Mouse (Mus musculus) left cerebral cortex, adult 11 months (tissue): Measurements from ENCODE around the gene AI182371.

Experiments used
- DNase-seq: peaks from one replicate; pipeline ENCODE4 v3.0.0; 2022; ENCODE audit warnings: low spot score

AI182371 gene

GRCm38 (mm10) chr2:35101443-35101842 lies at the start of gene AI182371:
Gene AI182371, minus strand, starts transcription at chr2:35101543.
- DNase-seq: no peak

GRCm38 (mm10) chr2:35148806-35149205 lies 47.5 kb upstream of the AI182371 start:
- no peak for DNase-seq

DNA sequence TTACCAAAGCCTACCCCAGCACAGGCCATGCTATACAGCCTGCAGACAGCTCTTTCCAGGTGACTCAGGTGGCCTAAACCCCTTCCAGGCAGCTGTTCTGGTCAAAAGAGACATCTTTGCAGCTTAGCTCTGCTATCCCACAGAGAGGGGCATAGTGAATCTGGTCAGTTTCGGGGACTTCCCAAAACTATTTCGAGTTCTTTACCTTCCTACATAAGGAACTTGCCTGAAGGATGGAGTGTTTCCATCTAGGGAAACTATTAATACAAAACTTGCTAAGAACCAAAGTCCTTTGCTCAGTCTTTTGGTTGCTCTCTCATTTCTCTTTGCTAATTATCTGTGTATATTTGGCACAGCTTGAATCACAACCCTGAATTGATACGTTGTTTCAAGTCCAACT lies 40.3 kb upstream of the AI182371 start:
- DNase-seq: no peak

GRCm38 (mm10) chr2:35138576-35138975 lies 37.2 kb upstream of the AI182371 start:
- DNase-seq: no peak

GRCm38 (mm10) chr2:35133891-35134290 lies 32.5 kb upstream of the AI182371 start:
- no peak for DNase-seq

DNA sequence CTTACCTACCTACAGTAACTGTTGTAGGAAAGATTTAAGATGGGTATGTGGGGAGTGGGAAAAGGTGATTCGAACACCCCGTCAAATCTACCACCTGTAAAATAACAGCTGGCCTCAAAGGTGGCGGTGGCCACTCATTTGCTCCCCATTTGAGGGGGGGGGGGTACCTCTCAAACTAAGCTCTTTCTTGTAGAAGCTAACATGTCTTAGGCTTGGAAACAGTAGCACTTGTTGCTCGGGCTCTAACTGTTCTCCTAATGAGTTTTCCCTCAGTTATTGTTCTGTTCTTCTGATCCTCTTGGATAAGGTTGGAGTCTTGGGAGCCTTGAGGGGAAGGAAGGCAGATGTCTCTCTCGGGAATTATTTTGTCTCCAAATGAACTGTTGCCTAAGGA lies 31.3 kb upstream of the AI182371 start:
- no peak for DNase-seq

GRCm38 (mm10) chr2:35131991-35132661 lies 30.8 kb upstream of the AI182371 start:
- peak; percentile 93 for DNase-seq

DNA sequence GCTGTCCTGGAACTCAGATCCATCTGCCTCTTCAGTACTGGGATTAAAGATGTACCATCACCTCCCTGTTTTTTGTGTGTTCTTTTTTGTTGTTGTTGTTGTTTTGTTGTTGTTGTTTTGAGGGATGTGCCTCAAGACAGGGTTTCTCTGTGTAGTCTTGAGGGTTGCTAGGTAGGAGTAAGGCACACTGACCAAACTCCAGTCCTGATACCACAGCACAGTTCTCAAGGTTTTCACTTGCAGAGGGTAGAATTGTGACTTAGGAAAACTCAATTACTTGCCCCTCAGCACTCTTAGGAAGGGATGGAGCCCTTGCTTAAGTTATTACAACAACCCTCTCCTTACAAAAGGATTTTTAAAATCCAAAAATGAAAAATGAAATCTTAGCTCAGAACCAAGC lies 30.1 kb upstream of the AI182371 start:
- no peak for DNase-seq

DNA sequence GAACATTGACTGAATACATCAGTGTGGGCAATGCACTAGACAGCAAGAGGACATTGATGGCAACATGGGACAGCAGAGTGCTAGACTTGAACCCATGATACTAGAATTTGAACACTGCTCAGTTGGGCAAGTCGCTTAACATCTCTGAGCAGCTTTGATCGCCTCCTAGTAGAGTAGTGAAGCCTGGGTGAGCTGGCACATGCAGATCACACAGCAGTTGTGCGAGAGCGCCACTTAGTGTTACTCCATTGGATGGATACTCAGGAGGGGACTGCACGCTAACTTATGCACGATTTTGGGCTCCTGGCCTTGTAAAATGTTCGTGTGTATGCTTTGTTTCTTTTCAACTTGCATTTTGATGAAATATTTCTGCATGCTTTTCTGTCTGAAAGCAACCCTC lies 23.4 kb upstream of the AI182371 start:
- no peak for DNase-seq

GRCm38 (mm10) chr2:35110521-35110920 lies 9.2 kb upstream of the AI182371 start:
- DNase-seq: no peak

GRCm38 (mm10) chr2:35109924-35110304 lies 8.6 kb upstream of the AI182371 start:
- no peak for DNase-seq

GRCm38 (mm10) chr2:35109141-35109923 lies 8.0 kb upstream of the AI182371 start, which contains the start of gene Cntrl:
Gene Cntrl, plus strand, starts transcription at chr2:35109492.
- DNase-seq: peak; percentile 87

DNA sequence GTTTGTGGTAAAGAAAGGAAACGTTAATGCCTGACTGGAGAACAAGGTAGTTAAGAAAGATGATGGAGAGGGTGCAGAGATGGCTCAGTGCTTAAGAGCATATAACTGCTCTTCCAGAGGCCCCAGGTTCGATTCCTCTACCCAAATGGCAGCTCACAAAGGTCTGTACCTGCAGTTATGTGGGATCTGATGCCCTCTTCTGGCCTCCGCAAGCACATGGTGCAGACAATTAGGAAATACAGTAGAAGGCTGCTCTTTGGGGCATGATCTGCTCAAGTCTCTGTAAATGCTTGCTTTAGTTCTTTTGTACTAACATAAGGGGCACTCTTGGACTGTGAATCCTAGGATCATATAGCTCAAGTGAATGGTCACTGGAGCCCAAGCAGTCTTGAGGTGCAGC lies 7.4 kb upstream of the AI182371 start:
- DNase-seq: peak; percentile 33

DNA sequence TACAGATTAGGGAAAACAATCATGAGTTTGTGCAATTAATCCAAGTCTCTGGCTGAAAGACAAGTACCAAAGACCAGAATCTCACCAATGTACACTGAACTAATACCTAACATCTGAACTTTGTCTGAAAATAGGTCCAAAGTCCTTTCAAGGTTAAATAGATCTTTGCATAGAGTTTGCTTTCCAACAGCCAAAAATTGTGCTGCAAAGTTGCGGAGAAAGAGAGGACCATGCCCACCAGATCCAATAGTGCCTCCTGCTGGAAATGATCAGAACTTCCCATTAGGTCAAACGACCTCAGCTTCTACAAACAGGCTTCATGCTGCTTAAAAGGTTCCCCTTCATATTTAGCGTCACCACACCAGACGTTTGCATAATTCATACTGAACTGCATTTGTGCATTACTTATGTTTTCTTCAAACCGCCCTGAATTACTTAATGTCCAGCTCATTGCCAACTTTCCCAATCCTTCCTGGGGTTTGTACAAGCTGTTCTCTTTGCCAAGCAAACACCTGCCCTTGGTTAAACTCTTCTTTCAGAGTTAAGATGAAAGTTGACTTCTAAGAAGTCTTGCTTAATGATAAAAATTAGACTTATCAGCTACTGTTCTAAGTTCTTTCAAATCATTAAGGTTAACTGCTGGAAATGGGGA lies 6.8 kb upstream of the AI182371 start:
- DNase-seq: no peak

DNA sequence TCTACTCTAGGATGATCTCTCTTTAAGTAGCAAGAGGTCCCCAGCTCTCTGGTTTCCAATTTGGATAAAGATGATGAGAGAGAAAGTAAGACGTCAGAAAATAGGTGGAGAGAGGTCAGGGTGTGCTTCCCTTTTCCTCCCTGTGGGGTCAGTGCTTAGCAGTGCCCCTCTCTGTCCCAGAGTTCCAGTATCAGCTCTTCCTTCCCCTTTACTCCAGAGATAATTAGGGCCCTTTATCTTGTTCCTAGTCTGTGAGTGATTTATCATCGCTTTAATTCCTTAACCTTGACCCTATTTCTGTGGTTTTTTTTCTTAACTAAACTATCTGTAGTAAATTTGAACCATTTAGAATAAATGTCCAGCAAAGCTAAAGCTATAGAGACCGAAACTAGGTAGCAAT lies 3.5 kb upstream of the AI182371 start:
- no peak for DNase-seq

GRCm38 (mm10) chr2:35103558-35103957 lies 2.2 kb upstream of the AI182371 start:
- no peak for DNase-seq

GRCm38 (mm10) chr2:35102777-35103176 lies 1.4 kb upstream of the AI182371 start:
- DNase-seq: no peak

DNA sequence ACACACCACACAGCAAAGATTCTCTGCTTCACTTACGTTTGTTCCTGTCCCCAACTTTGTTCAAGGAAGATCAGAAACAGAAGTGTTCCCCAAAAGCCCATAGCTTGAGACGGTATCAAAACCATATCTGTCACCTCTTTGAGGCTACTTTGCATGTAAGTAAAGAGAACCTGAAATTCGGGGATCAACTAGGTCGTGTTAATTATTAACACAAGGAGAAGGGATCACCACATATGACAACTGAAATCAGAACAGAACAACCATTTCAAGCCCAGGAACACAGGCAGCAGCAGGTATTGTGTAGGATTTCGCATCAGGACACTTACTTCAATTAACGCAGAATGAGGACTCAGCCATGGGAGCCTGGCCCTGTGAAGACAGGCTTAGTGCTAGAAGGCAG lies 814 bp downstream of the AI182371 start:
- DNase-seq: no peak

- DNase-seq: peak; percentile 14
These were observed 13.9 kb downstream of the AI182371 start for GRCm38 (mm10) chr2:35087418-35087817.

DNA sequence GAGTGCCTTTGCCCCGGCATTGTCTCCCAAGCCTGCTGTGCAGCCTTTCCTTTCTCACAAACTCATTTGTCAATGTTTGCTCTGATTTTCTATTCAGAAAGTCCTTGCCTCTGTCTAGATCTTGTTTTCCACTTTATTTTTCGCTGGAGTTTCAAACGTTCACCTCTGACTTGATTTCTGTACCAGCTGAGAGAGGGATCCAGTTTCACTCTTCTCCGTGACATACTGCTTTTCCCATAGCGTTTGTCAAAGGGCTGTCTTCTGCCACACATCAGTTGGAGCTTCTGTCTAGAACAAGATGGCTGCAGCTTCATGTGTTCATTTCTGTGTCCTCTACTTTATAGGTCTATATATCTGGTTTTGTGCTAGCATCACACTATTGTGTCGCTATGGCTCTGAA lies 22.2 kb downstream of the AI182371 start:
- DNase-seq: no peak

DNA sequence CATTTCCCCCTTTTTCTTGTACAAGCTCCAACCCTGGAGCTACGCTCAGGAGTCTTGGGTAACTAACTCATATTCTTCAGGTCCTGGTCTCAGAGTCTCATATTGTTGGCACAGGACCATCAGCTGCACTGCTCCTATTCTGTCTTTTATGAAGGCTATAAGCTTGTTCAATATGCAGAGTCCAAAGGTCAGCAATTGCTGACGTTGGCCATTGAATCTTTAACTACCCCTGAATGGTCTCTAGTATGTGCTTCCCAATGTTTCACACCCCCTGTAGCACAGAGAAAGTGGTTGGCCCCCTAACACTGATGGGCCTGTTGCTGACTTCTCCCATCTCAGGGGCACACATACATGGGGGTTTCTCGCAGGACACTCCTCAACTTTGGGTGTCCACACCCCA lies 27.0 kb downstream of the AI182371 start:
- no peak for DNase-seq

DNA sequence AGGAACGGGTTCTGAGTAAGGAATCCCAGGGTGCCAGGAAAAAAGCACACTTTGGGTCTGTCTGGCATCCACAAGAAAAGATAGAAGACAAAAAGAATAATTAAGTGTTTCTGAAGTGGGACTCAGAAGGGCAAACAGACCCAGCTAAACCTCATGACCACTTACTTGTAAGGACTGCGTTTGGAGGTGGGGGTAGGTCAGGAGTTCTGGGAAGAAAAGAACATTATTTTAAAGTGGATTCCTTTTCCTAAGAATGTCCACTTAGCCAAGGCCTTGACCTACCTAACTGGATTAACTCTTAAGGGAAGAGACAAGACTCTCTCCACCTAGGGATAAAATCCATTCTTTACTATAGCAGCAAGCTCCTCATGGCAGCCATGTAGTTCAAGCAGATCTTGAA lies 28.8 kb downstream of the AI182371 start:
- no peak for DNase-seq

DNA sequence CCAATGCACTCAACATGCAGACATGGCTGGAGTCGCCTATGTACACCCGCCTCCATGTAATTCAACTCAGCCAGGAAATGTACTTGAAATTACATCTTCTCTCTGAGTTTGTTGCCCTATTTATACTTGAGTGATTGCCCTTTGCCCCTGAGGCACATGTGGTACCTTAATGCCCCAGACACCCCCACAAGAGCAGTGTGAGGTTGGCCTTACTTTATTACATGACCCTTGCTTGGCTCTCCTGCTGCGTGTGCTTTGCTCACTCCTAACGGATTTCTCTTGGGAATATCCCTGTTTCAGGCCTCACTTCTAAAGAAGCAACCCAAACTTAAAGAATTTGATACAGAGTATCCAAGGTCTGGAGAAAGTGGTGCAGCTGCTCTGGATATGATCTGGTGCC lies 31.1 kb downstream of the AI182371 start:
- no peak for DNase-seq
